Mouse (Mus musculus) olfactory bulb, adult 2 months (tissue): ENCODE measurements around the gene Nxph4.

ENCODE experiments used
- CTCF ChIP-seq: fragments of 200-500 bp; IDR thresholded peaks from 2 replicates; pipeline ENCODE4 v1.5.1; 2012; ENCODE audit warnings: low read depth, mild to moderate bottlenecking, low read length, moderate library complexity; ENCODE audit not compliant: insufficient read depth
- POLR2A ChIP-seq: fragments of 200-500 bp; IDR thresholded peaks from 2 replicates; pipeline ENCODE4 v1.6.1; 2012; ENCODE audit warnings: mild to moderate bottlenecking, low read depth, low read length, moderate library complexity; ENCODE audit not compliant: insufficient read depth

DNA sequence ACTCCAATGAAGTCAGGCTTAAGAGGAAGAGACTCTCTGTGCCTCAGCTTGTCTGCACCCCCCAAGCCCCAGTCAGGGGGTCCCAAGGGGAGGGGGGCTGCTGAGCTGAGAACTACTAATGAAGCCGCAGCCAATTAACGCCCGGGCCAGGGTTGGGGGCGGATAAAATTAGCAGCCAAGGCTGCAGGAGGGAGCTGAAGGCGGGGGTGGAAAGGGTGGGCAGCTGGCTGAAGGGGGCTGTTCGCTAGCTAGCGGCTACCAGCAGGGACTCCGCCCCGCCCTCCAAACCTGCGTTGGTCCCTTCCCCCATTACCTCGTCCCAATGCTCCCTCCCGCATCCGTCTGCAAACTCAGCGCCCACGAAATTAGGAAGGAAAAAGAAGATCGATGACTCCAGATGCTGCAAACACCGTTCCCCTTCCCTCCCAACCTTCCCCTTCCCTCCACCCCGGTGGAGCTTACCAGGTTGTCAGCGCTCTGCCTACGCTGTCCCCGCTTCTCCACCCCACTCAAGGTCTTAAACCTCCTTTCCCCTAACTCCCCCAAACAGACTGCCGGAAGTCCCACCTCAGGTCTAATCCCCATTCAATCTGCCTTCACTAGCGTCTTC, 9.6 kb downstream of the Nxph4 start:
- TF ChIP-seq CTCF (no peak), POLR2A (no peak)
